Mouse (Mus musculus) liver, postnatal 0 days (tissue): ENCODE results near the gene Rps6kl1.

Experiments used
- CTCF ChIP-seq: sonication (generic); IDR thresholded peaks from 2 replicates; pipeline ENCODE4 v1.5.1; 2016; ENCODE audit warnings: antibody characterized with exemption, low read depth
- EP300 ChIP-seq: IDR thresholded peaks from 2 replicates; pipeline ENCODE4 v1.6.1; 2016; ENCODE audit warnings: antibody characterized with exemption, low read depth, mild to moderate bottlenecking

DNA sequence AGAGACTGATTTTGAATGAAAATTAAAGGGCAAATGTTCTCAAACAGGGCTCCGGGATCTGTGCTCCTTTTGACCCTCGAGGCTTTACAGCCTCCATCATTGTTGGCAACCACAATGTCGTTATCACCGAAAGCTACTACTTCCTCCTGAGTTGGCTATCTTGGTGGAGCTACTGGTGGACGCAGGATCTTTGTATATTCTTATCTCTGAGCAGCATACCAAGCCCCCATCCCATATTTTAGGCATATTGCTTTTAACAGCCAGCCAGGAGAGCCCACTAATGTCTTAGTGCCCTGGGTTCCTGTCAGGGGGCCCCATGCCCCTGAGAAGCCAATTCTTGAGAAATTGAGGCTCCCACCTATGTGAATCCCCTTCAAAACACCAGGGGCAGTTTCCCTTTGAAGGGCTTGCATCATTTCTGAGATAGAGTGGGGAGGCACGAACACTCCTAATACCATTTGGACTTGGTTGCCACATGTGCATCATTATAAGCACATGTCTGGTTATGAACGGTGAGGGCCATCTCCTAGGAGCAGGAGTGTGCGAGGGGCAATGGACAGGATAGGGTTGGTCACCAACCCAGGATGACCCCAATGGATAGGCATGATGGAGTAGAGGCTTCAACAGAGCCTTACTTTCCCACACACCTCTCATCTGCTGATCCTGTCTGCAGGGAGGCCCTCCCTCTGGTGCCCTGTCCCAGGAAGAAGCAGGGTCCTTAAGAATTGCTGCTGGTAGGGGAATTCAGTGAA is 16.8 kb downstream of the Rps6kl1 start:
- TF ChIP-seq EP300 (no peak), CTCF (no peak)
